ENCODE assay signal across 10 mouse cellular contexts in the genomic region with DNA sequence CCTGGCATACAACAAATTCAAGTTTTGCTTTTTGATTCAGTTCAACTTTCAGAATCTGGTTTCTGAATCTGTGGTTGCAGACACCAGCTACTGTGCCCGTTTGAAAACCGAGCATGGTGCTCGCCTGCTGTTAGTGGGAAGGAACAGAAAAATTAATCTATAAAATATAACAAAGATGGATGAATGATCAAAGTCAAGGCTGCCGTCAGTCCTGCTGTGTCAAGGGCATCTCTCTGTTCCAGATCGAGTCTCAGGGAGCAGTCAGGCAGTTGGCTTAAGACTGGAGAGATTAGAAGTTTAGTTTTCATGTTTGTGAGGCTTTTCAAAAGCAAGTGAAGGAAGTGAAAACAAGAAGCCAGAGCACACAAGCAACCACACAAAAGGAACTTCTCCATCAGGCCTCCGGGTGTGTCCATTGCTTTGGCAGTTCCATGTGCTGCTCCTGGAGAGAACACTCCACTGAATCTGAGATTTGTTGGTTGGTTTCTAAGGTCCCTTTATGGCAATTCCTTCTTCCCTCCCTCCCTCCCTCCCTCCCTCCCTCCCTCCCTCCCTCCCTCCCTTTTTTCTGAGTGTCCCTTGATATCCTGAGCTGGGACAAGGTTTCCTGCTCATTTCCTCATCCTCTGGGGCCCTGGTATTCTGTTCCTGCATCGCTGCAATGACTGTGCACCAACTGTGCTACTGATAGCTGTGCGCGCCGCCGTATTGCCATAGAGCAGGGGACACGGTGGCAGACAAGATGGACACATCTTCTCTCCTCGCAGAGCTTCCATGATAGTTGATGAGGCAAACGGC.
DNase-seq lines count a peak whose midpoint lies in the region; ATAC-seq and TF ChIP-seq lines count a peak whose summit lies in the region.
"Had no signal": no experiment of that assay in that cellular context is flagged by ENCODE, and none has a peak within 500 bp of the region (broad histone marks: within the 10 kb centered on the region; RNA-seq: fewer than 3 reads in every experiment).

No protein-coding gene starts in this region.

- no peak overlapping the region for H3K4me2 ChIP-seq in forebrain, embryonic 15.5 days (replicated peaks)
- no peak overlapping the region for H3K4me2 ChIP-seq in kidney, postnatal 0 days (ENCODE audit: low read length)
- peak overlapping the region; percentile 5; the same call in 1 of the 2 replicates for H3K4me2 ChIP-seq in CH12.LX (ENCODE audit: insufficient read depth, low read depth, poor library complexity, severe bottlenecking)
- H3K4me2 ChIP-seq in heart, postnatal 0 days (ENCODE audit: low read depth, low read length): no peak overlapping the region
- no peak overlapping the region for H3K4me2 ChIP-seq in forebrain, embryonic 16.5 days (ENCODE audit: low read length)
- H3K4me2 ChIP-seq: forebrain, embryonic 13.5 days had no signal

- no peaks in the 10 kb centered on the region for H3K79me2 ChIP-seq in CH12.LX (replicated peaks; ENCODE audit: control insufficient read depth, extremely low read depth, insufficient read depth, poor library complexity, severe bottlenecking)

- TF ChIP-seq RAD21 in CH12.LX (IDR thresholded peaks at IDR 0.05; ENCODE audit: low read depth, low read length): no peak

- H3K9ac ChIP-seq in forebrain, embryonic 15.5 days (replicated peaks): no peak overlapping the region
- no peak overlapping the region for H3K9ac ChIP-seq in kidney, postnatal 0 days (ENCODE audit: low read depth, low read length)
- H3K9ac ChIP-seq in CH12.LX (ENCODE audit: insufficient read depth, low read depth): no peak overlapping the region
- H3K9ac ChIP-seq in heart, postnatal 0 days (replicated peaks; ENCODE audit: low read depth, low read length): no peak overlapping the region
- no peak overlapping the region for H3K9ac ChIP-seq in forebrain, embryonic 16.5 days (replicated peaks; ENCODE audit: low read depth, low read length)
- H3K9ac ChIP-seq: forebrain, embryonic 13.5 days had no signal

- no peak for ATAC-seq in forebrain, embryonic 15.5 days (replicated peaks)
- ATAC-seq in kidney, postnatal 0 days (replicated peaks; ENCODE audit: low FRiP score, low read depth): no peak
- ATAC-seq in heart, postnatal 0 days (ENCODE audit: insufficient read depth, low read depth): peak; percentile 31; the same call in 1 of the 2 replicates
- ATAC-seq in erythroblast, adult 5-6 weeks (replicated peaks; ENCODE audit: low FRiP score, poor library complexity, severe bottlenecking): no peak
- no peak for ATAC-seq in forebrain, embryonic 16.5 days
- ATAC-seq: forebrain, embryonic 13.5 days; midbrain, embryonic 16.5 days had no signal

- peaks cover 27% of the 10 kb centered on the region for H3K4me1 ChIP-seq in forebrain, embryonic 10.5 days
- no peaks in the 10 kb centered on the region for H3K4me1 ChIP-seq in forebrain, embryonic 15.5 days
- H3K4me1 ChIP-seq in kidney, postnatal 0 days (replicated peaks; ENCODE audit: insufficient read depth, low read length): peaks cover 21% of the 10 kb centered on the region; the same call in 1 of the 2 replicates
- peaks cover 12 to 55% of the 10 kb centered on the region in 2 experiments for H3K4me1 ChIP-seq in CH12.LX (ENCODE audit: control insufficient read depth in 1 of 2, insufficient read depth in 2 of 2)
- peaks cover 38% of the 10 kb centered on the region for H3K4me1 ChIP-seq in heart, postnatal 0 days (ENCODE audit: control insufficient read depth, insufficient read depth)
- H3K4me1 ChIP-seq in forebrain, embryonic 16.5 days (replicated peaks; ENCODE audit: control insufficient read depth, insufficient read depth, low read length): no peaks in the 10 kb centered on the region

- 88% methylated on average over 14 of the region's 14 CpGs for WGBS in forebrain, embryonic 10.5 days
- 79% methylated on average over 14 of the region's 14 CpGs for WGBS in forebrain, embryonic 15.5 days
- WGBS in kidney, postnatal 0 days: 46% methylated on average over 14 of the region's 14 CpGs
- 36% methylated on average over 14 of the region's 14 CpGs for WGBS in heart, postnatal 0 days
- 82% methylated on average over 14 of the region's 14 CpGs for WGBS in forebrain, embryonic 16.5 days

- H3K36me3 ChIP-seq in forebrain, embryonic 10.5 days (replicated peaks): no peaks in the 10 kb centered on the region
- H3K36me3 ChIP-seq in forebrain, embryonic 15.5 days: no peaks in the 10 kb centered on the region
- no peaks in the 10 kb centered on the region for H3K36me3 ChIP-seq in kidney, postnatal 0 days (ENCODE audit: insufficient read depth, low read length)
- H3K36me3 ChIP-seq in CH12.LX (replicated peaks in 1 of 2; ENCODE audit: control insufficient read depth in 1 of 2, insufficient read depth in 1 of 2, low read length in 1 of 2): no peaks in the 10 kb centered on the region
- H3K36me3 ChIP-seq in heart, postnatal 0 days (replicated peaks; ENCODE audit: control insufficient read depth, insufficient read depth, low read length): no peaks in the 10 kb centered on the region
- no peaks in the 10 kb centered on the region for H3K36me3 ChIP-seq in forebrain, embryonic 16.5 days (ENCODE audit: control insufficient read depth, insufficient read depth)

- dilution Hi-C loops in CH12.LX (cut with MboI; ENCODE audit: extremely low pct_ligation_motif_present, extremely low pct_unique_long_range_greater_than_20kb, low sequenced_read_pairs): no loop called here

- in situ Hi-C loops in CH12.LX (cut with MboI; ENCODE audit: low pct_ligation_motif_present, low pct_unique_long_range_greater_than_20kb, low sequenced_read_pairs): no loop called here

- no peak for TF ChIP-seq CTCF in kidney, postnatal 0 days (IDR thresholded peaks at IDR 0.05; ENCODE audit: low read depth)
- TF ChIP-seq CTCF in CH12.LX (conservative IDR thresholded peaks at IDR 0.05 in 1 of 2, IDR thresholded peaks at IDR 0.05 in 1 of 2; ENCODE audit: low read depth in 2 of 2, low read length in 2 of 2): no peak
- TF ChIP-seq CTCF in heart, postnatal 0 days (IDR thresholded peaks at IDR 0.05; ENCODE audit: low read depth): no peak

- no peak for DNase-seq in forebrain, embryonic 10.5 days (ENCODE audit: extremely low spot score, low spot score)
- DNase-seq in kidney, postnatal 0 days (ENCODE audit: low spot score): no peak
- DNase-seq in kidney, postnatal 25 days: no peak
- DNase-seq in CH12.LX (ENCODE audit: extremely low read depth): peak; percentile 21
- no peak for DNase-seq in heart, postnatal 0 days (ENCODE audit: low spot score)

- no peaks in the 10 kb centered on the region for H3K9me3 ChIP-seq in forebrain, embryonic 10.5 days
- H3K9me3 ChIP-seq in forebrain, embryonic 15.5 days: no peaks in the 10 kb centered on the region
- no peaks in the 10 kb centered on the region for H3K9me3 ChIP-seq in kidney, postnatal 0 days (replicated peaks; ENCODE audit: low read length)
- no peaks in the 10 kb centered on the region for H3K9me3 ChIP-seq in CH12.LX (replicated peaks; ENCODE audit: low read length)
- no peaks in the 10 kb centered on the region for H3K9me3 ChIP-seq in heart, postnatal 0 days (replicated peaks; ENCODE audit: control insufficient read depth, low read length)
- no peaks in the 10 kb centered on the region for H3K9me3 ChIP-seq in forebrain, embryonic 16.5 days (ENCODE audit: control insufficient read depth, low read length)
- H3K9me3 ChIP-seq: forebrain, embryonic 13.5 days had no signal

- H3K27ac ChIP-seq in forebrain, embryonic 10.5 days: peak overlapping the region; percentile 17; the same call in 1 of the 2 replicates
- no peak overlapping the region for H3K27ac ChIP-seq in forebrain, embryonic 15.5 days (replicated peaks)
- H3K27ac ChIP-seq in kidney, postnatal 0 days: peak overlapping the region; percentile 54
- no peak overlapping the region for H3K27ac ChIP-seq in CH12.LX (ENCODE audit: insufficient read depth, low read depth)
- H3K27ac ChIP-seq in heart, postnatal 0 days (ENCODE audit: low read depth): peak overlapping the region; percentile 8; the same call in 1 of the 2 replicates
- H3K27ac ChIP-seq in forebrain, embryonic 16.5 days (ENCODE audit: low read length): no peak overlapping the region
- H3K27ac ChIP-seq: forebrain, embryonic 13.5 days had no signal

- no peak overlapping the region for H3K4me3 ChIP-seq in forebrain, embryonic 10.5 days
- no peak overlapping the region for H3K4me3 ChIP-seq in forebrain, embryonic 15.5 days
- H3K4me3 ChIP-seq in kidney, postnatal 0 days (replicated peaks; ENCODE audit: low read depth, low read length): no peak overlapping the region
- H3K4me3 ChIP-seq in CH12.LX (replicated peaks in 1 of 3; ENCODE audit: low read depth in 2 of 3, low read length in 2 of 3, poor library complexity in 1 of 3): no peak overlapping the region
- H3K4me3 ChIP-seq in heart, postnatal 0 days (ENCODE audit: low read depth, low read length): no peak overlapping the region
- no peak overlapping the region for H3K4me3 ChIP-seq in forebrain, embryonic 16.5 days (replicated peaks; ENCODE audit: low read length)
- H3K4me3 ChIP-seq: forebrain, embryonic 13.5 days had no signal

- TF ChIP-seq EP300 in CH12.LX (IDR thresholded peaks at IDR 0.05; ENCODE audit: low read length): peak; percentile 36; the same call in 1 of the 2 replicates
- TF ChIP-seq EP300 in heart, postnatal 0 days (IDR thresholded peaks at IDR 0.05; ENCODE audit: low read depth): no peak

- no peak for TF ChIP-seq POLR2A in CH12.LX (IDR thresholded peaks at IDR 0.05; ENCODE audit: low read depth, low read length)

- H3K27me3 ChIP-seq in forebrain, embryonic 10.5 days (ENCODE audit: poor library complexity, severe bottlenecking): no peaks in the 10 kb centered on the region
- H3K27me3 ChIP-seq in forebrain, embryonic 15.5 days: no peaks in the 10 kb centered on the region
- H3K27me3 ChIP-seq in kidney, postnatal 0 days (ENCODE audit: insufficient read depth, low read length): no peaks in the 10 kb centered on the region
- no peaks in the 10 kb centered on the region for H3K27me3 ChIP-seq in CH12.LX (replicated peaks)
- H3K27me3 ChIP-seq in heart, postnatal 0 days (ENCODE audit: control insufficient read depth, insufficient read depth, low read length): no peaks in the 10 kb centered on the region
- H3K27me3 ChIP-seq in forebrain, embryonic 16.5 days (replicated peaks; ENCODE audit: control insufficient read depth, insufficient read depth, low read length): no peaks in the 10 kb centered on the region
- H3K27me3 ChIP-seq: forebrain, embryonic 13.5 days had no signal

TF ChIP-seq in CH12.LX, 34 proteins besides CTCF, POLR2A, EP300 and RAD21 (continues in another document):
- TF ChIP-seq ETS1 (conservative IDR thresholded peaks at IDR 0.05; ENCODE audit: low read depth, low read length): no peak
- TF ChIP-seq KAT2A (IDR thresholded peaks at IDR 0.05; ENCODE audit: insufficient replicate concordance, low read length): no peak
- no peak for TF ChIP-seq ZC3H11A (IDR thresholded peaks at IDR 0.05; ENCODE audit: low read depth, low read length)
- no peak for TF ChIP-seq ZNF384 (IDR thresholded peaks at IDR 0.05; ENCODE audit: low read depth, low read length)
- no peak for TF ChIP-seq NELFE (IDR thresholded peaks at IDR 0.05; ENCODE audit: low read depth, low read length)
- TF ChIP-seq JUN (IDR thresholded peaks at IDR 0.05; ENCODE audit: insufficient read depth, low read depth, low read length): no peak
- no peak for TF ChIP-seq ELF1 (IDR thresholded peaks at IDR 0.05; ENCODE audit: low read depth, low read length)
- no peak for TF ChIP-seq HCFC1 (IDR thresholded peaks at IDR 0.05; ENCODE audit: low read depth, low read length)
- TF ChIP-seq MAFK (IDR thresholded peaks at IDR 0.05; ENCODE audit: insufficient replicate concordance, low read length): no peak

Comparison
In these comparisons a context has a peak if more than half of its experiments do, and no peak if none do; other contexts are left out.
1. H3K27ac ChIP-seq: peak in forebrain, embryonic 10.5 days (single experiment), kidney, postnatal 0 days (single experiment) and heart, postnatal 0 days (single experiment); none in forebrain, embryonic 15.5 days (single experiment), CH12.LX (single experiment) and forebrain, embryonic 16.5 days (single experiment).